Mouse (Mus musculus) liver (tissue): ENCODE results near the gene Glyatl3.

Experiments
- DNase-seq: peaks from one replicate; pipeline ENCODE4 v3.0.0-alpha.2; 2020; ENCODE audit warnings: mixed read lengths

The Glyatl3 gene

GRCm38 (mm10) chr17:40914250-40914649 is at the start of gene Glyatl3:
Gene Glyatl3, minus strand, starts transcription at chr17:40914350.
- no peak for DNase-seq

- no peak for DNase-seq
These were observed 34.4 kb upstream of the Glyatl3 start for GRCm38 (mm10) chr17:40948518-40948917.

- peak; percentile 97 for DNase-seq
These were observed 20.5 kb upstream of the Glyatl3 start, which contains the start of the genes Mut and Cenpq for GRCm38 (mm10) chr17:40934420-40935231. Gene Mut, plus strand, starts transcription at chr17:40934685. Gene Cenpq, minus strand, starts transcription at chr17:40935047.

GRCm38 (mm10) chr17:40933985-40934384 is 19.8 kb upstream of the Glyatl3 start:
- peak; percentile 27 for DNase-seq

- no peak for DNase-seq
These were observed 1.3 kb upstream of the Glyatl3 start for GRCm38 (mm10) chr17:40915499-40915898.

- no peak for DNase-seq
These were observed 9.4 kb downstream of the Glyatl3 start for GRCm38 (mm10) chr17:40904721-40905154.

GRCm38 (mm10) chr17:40904056-40904597 is 10.0 kb downstream of the Glyatl3 start:
- no peak for DNase-seq

- no peak for DNase-seq
These were observed 10.8 kb downstream of the Glyatl3 start for GRCm38 (mm10) chr17:40903345-40903744.

GRCm38 (mm10) chr17:40899783-40900363 is 14.3 kb downstream of the Glyatl3 start:
- DNase-seq, result peak; percentile 11

- no peak for DNase-seq
These were observed 17.3 kb downstream of the Glyatl3 start for GRCm38 (mm10) chr17:40896863-40897262.

GRCm38 (mm10) chr17:40887849-40888536 is 26.2 kb downstream of the Glyatl3 start:
- DNase-seq, result no peak

- no peak for DNase-seq
These were observed 29.0 kb downstream of the Glyatl3 start for GRCm38 (mm10) chr17:40885155-40885554.

- no peak for DNase-seq
These were observed 32.0 kb downstream of the Glyatl3 start for GRCm38 (mm10) chr17:40882172-40882571.

- DNase-seq, result peak; percentile 80
These were observed 34.0 kb downstream of the Glyatl3 start, which contains the start of gene 9130008F23Rik for GRCm38 (mm10) chr17:40879924-40880691. Gene 9130008F23Rik, minus strand, starts transcription at chr17:40880559.

- DNase-seq, result no peak
These were observed 34.6 kb downstream of the Glyatl3 start for GRCm38 (mm10) chr17:40879528-40879923.

- no peak for DNase-seq
These were observed 36.4 kb downstream of the Glyatl3 start for GRCm38 (mm10) chr17:40877741-40878140.

GRCm38 (mm10) chr17:40875568-40875967 is 38.6 kb downstream of the Glyatl3 start:
- DNase-seq, result no peak

- no peak for DNase-seq
These were observed 39.4 kb downstream of the Glyatl3 start for GRCm38 (mm10) chr17:40874701-40875100.

- no peak for DNase-seq
These were observed 40.6 kb downstream of the Glyatl3 start for GRCm38 (mm10) chr17:40873582-40874011.

- DNase-seq, result no peak
These were observed 41.5 kb downstream of the Glyatl3 start for GRCm38 (mm10) chr17:40872626-40873025.

- no peak for DNase-seq
These were observed 45.0 kb downstream of the Glyatl3 start for GRCm38 (mm10) chr17:40868952-40869747.
